Mouse (Mus musculus) subcutaneous adipose tissue, adult 2 months (tissue): ENCODE measurements around the gene Tcirg1. TPM values are rescaled to one million over a fixed set of nuclear protein-coding genes. Genes with fewer than 3 reads are reported as not detected.

Experiments
- polyA plus RNA-seq: library from polyadenylated mRNA; depleted of rRNA; stranded (reverse); fragments of >200 nt; gene quantifications from 2 replicates; pipeline ENCODE4 v1.2.3, GENCODE M21; 2012; ENCODE audit warnings: low replicate concordance; rRNA removed

The Tcirg1 gene
- polyA plus RNA-seq = 152 and 212 TPM in 2 replicates

DNA sequence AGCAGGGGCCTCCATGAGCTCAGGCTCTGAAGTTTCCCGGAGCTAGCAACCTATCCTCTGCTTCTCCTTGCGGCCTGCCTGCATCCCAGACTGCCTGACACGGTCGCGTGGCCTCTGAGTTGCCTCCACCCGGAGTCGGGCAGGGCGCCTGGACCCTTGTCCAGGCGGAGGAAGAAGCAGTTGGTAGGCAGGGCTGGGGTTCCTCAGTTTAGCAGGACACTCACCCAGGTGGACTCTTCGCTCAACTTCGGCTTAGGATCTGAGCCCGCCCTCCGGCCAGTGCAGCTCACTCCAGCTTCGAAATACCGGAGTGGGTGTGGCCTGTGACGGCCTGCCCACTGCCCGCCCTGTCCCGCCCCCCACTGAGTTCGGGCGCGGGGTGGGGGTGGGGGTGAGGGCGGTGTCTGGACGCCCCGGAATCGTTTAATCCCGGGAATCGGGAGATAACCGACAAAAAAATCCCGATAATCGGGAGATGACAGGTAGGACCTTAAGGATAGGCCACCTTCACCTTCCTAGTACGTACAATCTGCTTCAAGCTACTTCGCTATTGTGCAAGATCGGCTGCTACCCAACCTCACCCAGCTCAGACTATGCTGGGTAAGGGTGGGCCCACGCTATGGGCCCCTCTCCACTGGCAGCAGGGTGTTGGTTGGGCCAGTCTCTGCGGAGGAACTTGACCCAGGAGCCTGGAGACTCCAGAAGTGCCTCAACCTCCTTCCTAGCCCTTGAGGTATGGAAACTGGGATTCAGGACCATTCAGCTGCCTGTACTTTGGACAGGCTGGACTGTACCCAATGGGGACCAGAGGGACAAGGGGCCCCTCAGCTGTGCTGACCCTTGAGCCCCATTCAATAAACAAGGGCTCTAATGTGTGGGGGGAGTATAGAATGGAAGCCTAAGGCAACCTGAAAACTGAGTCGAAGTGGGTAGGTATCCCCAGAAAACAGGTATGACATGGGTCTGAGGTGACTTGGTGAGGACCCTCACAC lies at the start of gene Tcirg1:
Gene Tcirg1, minus strand, starts transcription at position 339 of the 992 bp plus-strand sequence.

DNA sequence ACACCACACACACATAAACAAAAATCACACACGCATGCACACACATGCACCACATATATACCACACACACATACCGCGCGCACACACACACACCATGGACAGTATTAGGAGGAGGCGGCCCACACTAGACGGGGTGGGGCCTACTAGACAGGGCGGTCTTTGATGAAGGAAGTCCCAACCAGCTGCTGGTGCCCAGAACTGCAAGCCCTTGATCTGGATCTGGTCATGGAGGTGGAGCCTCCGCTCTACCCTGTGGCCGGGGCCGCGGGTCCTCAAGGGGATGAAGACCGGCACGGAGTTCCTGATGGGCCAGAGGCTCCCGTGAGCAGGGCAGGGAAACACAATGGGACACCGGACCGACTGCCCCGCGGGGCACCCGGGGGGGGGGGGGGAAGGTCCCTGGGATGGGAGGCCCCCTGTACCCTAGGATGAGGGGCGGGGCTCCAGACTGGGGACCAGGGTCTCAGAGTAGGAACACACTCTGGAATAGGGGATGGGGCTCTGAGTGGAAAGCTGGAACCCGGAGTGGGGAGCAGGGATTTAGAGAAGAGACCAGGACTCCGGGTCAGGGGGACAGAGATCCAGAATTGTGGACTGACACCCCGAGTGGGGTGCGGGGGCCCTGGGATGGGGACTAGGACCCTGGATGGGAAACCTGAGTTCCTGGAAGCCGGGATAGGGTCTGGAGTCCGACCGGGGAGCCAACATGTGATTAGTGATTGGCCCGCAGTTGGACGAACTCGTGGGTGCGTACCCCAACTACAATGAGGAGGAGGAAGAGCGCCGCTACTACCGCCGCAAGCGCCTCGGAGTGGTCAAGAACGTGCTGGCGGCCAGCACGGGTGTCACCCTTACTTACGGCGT lies 28.3 kb upstream of the Tcirg1 start, which contains the start of gene Unc93b1:
Gene Unc93b1, plus strand, starts transcription at position 155 of the 864 bp plus-strand sequence.

DNA sequence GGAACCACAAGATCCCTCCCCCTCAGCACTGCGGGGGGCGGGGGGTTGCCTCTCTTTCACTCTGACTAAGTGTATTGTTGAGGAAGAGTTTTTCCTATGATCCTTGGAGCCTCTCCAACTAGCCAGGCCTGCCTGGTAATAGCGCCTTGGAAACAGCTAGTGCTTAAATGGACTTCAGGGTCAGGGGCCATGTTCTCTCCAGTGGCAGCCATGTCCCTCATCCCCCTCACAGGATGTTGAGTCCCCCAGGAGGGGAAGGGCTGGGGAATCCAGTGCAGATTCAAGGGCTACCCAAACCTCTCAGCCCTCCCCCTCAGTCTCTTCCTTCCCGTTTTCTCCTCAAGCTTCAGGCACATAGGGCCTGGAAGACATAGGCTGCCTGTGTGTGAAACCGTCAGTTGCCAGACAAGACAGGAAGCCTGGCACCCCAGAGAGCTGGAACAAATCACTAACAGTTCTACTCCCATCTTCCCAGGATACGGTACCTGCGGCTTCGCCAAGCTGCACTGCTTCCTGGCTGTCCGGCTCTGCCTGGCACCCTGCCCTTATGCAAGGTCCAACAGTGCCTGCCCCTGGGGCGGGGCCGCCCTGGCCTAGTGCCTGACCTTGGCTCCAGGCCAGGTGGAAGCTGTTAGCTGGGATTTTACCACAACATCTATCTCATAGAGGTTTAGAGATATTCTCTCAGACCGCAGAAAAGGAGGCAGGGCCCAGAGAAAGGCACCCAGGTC lies 22.4 kb upstream of the Tcirg1 start, which contains the start of gene Aldh3b1:
Gene Aldh3b1, minus strand, starts transcription at position 598 of the 731 bp plus-strand sequence.

DNA sequence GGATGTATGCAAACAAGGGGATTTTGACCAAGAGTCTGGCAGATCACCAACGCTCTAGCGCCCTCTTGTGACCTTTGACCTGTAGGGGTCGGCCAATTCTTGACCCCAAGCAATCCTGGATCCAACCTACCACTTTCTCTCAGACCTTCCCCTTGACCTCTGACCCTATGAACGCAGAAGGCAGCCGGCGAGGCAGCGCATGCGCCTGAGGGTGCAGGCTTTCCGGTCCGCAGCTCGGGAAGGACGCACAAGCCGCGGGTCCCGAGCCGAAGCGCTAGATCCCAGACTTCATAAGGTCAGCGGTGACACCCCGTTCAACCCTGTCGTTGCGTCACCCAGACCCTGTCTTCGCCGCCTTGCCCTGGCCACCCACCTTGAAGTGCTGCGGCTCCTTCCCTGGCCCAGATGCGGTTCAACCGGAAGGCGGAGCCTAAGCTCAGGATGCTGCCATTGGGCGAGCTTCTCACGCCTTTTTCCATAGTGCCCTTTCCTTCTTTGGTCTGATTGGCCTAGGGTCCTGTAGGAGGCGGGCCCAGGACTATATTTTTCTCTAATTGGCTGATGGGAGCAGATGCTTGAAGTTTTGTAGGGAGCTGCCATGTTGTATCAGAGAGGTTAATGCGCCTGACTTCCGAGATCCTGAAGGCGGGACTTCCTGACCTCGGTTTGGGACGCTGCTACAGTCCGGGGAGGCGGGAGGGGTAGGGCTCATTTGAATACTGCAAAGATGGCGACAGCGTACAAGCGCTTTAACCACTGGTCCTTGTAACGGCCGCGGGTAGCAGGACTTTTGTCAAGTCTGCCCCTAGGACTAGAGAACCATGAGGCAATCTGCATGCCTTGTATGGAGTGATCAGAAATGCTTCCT lies 5.6 kb upstream of the Tcirg1 start, which contains the start of gene Ndufs8:
Gene Ndufs8, minus strand, starts transcription at position 438 of the 868 bp plus-strand sequence.

DNA sequence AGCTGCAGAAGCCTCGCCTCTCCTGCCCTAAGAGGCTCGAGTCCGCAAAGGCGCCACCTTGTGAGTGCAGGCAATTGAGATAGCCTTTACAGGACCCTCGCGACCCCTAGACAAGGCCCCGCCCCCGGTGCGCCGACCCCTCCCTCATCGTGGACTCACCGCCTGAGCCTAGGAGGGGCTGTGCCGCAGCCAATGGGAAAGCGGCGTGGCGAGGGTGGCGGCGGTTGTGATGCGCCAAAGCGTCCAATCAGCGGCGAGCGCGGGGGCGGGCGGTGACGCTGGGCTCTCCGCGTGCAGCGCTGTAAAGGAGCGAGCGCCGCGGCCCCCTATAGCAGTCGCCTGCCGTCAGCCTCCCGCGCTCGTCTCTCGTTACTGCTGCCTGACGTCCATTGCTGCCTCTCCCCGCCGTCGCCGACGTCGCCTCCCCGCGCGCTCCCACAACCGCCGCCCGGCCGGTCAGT lies 55.4 kb downstream of the Tcirg1 start, which contains the start of gene Chka:
Gene Chka, plus strand, starts transcription at position 272 of the 461 bp plus-strand sequence.

Other genes with a start within 250 kb of the Tcirg1 start
- gene Lrp5, start 220.6 kb downstream of the Tcirg1 start, polyA plus RNA-seq = 36.8 and 59.1 TPM in 2 replicates
- 49.9 and 71.9 TPM in 2 replicates for gene 1810055G02Rik, start 198.8 kb downstream of the Tcirg1 start, polyA plus RNA-seq
- gene Kmt5b, start 139.7 kb downstream of the Tcirg1 start, polyA plus RNA-seq = 16.4 and 22.3 TPM in 2 replicates
- gene Chka, start 55.4 kb downstream of the Tcirg1 start, polyA plus RNA-seq = 12.1 and 35.7 TPM in 2 replicates
- gene Ndufs8, start 5.6 kb upstream of the Tcirg1 start, polyA plus RNA-seq = 277 and 311 TPM in 2 replicates
- 11.6 and 18.9 TPM in 2 replicates for gene Aldh3b1, start 22.7 kb upstream of the Tcirg1 start, polyA plus RNA-seq
- gene Unc93b1, start 28.1 kb upstream of the Tcirg1 start, polyA plus RNA-seq = 165 and 222 TPM in 2 replicates
- 0.50 and 1.5 TPM in 2 replicates for gene Aldh3b3, start 51.5 kb upstream of the Tcirg1 start, polyA plus RNA-seq
- gene Aldh3b2, start 65.2 kb upstream of the Tcirg1 start, polyA plus RNA-seq = 23.0 and 56.2 TPM in 2 replicates
- gene Acy3, start 79.4 kb upstream of the Tcirg1 start, polyA plus RNA-seq = 37.6 and 75.0 TPM in 2 replicates
- gene Tbx10, start 85.6 kb upstream of the Tcirg1 start, polyA plus RNA-seq = not detected in 2 replicates
- 8.2 and 27.4 TPM in 2 replicates for gene Nudt8, start 93.4 kb upstream of the Tcirg1 start, polyA plus RNA-seq
- gene Gm49405, start 93.5 kb upstream of the Tcirg1 start, polyA plus RNA-seq = 0.85 and 3.3 TPM in 2 replicates
- gene Doc2g, start 96.2 kb upstream of the Tcirg1 start, polyA plus RNA-seq = 3.1 and 10.1 TPM in 2 replicates
- 208 and 265 TPM in 2 replicates for gene Ndufv1, start 105.7 kb upstream of the Tcirg1 start, polyA plus RNA-seq
- 601 and 616 TPM in 2 replicates for gene Gstp1, start 130.9 kb upstream of the Tcirg1 start, polyA plus RNA-seq
- 48.1 and 59.0 TPM in 2 replicates for gene Gstp2, start 138.9 kb upstream of the Tcirg1 start, polyA plus RNA-seq
- 2.2 and 2.5 TPM in 2 replicates for gene Gstp3, start 152.4 kb upstream of the Tcirg1 start, polyA plus RNA-seq
- not detected in 2 replicates for gene Cabp2, start 174.4 kb upstream of the Tcirg1 start, polyA plus RNA-seq
- gene Cdk2ap2, start 190.0 kb upstream of the Tcirg1 start, polyA plus RNA-seq = 139 and 211 TPM in 2 replicates
- gene Pitpnm1, start 192.9 kb upstream of the Tcirg1 start, polyA plus RNA-seq = 115 and 122 TPM in 2 replicates
- 127 and 158 TPM in 2 replicates for gene Aip, start 218.7 kb upstream of the Tcirg1 start, polyA plus RNA-seq
- gene Gpr152, start 232.7 kb upstream of the Tcirg1 start, polyA plus RNA-seq = 0.26 and 0.43 TPM in 2 replicates
- 0.59 and 0.64 TPM in 2 replicates for gene Cabp4, start 236.9 kb upstream of the Tcirg1 start, polyA plus RNA-seq
- gene Coro1b, start 241.5 kb upstream of the Tcirg1 start, polyA plus RNA-seq = 355 and 367 TPM in 2 replicates
- 5.9 and 12.6 TPM in 2 replicates for gene Ptprcap, start 246.5 kb upstream of the Tcirg1 start, polyA plus RNA-seq